Mouse (Mus musculus) MEL (cell line): ENCODE measurements at regions not wholly inside any gene's neighbourhood (a gene's known extent, or its start where the extent isn't known, plus 50 kb on each side); places are given as distances from the start of the nearest gene placed in this dataset.

Experiments
- CHD2 ChIP-seq: IDR thresholded peaks from 2 replicates; pipeline ENCODE4 v1.6.1; 2011; ENCODE audit warnings: low read length, improper control_type of control experiment
- EP300 ChIP-seq, 2 experiments: IDR thresholded peaks; 2 replicates each; pipeline ENCODE4 v1.6.1; 2011; ENCODE audit warnings: improper control_type of control experiment in 2 of 2, low read length in 2 of 2, low read depth in 1 of 2, mild to moderate bottlenecking in 1 of 2
- ETS1 ChIP-seq: IDR thresholded peaks from 2 replicates; pipeline ENCODE4 v1.6.1; 2012; ENCODE audit warnings: low read depth, mild to moderate bottlenecking, inconsistent platforms, low read length, improper control_type of control experiment, moderate library complexity
- MEF2A ChIP-seq: IDR thresholded peaks from 2 replicates; pipeline ENCODE4 v1.6.1; 2014; ENCODE audit warnings: low read depth, mild to moderate bottlenecking, inconsistent platforms, low read length, improper control_type of control experiment; ENCODE audit not compliant: poor library complexity, insufficient replicate concordance, severe bottlenecking; ENCODE audit errors: extremely low read depth
- MYC ChIP-seq: IDR thresholded peaks from 2 replicates; pipeline ENCODE4 v1.6.1; 2011; ENCODE audit warnings: low read depth, mild to moderate bottlenecking, low read length, improper control_type of control experiment, moderate library complexity
- POLR2A ChIP-seq, 2 experiments: IDR thresholded peaks; 2 replicates each; pipeline ENCODE4 v1.6.1; 2011 to 2012; ENCODE audit warnings: low read length in 2 of 2, mild to moderate bottlenecking in 2 of 2, control low read depth in 1 of 2, improper control_type of control experiment in 1 of 2, low read depth in 1 of 2, moderate library complexity in 1 of 2; ENCODE audit not compliant: control insufficient read depth in 1 of 2, insufficient read depth in 1 of 2, poor library complexity in 1 of 2
- RCOR1 ChIP-seq: IDR thresholded peaks from 2 replicates; pipeline ENCODE4 v1.6.1; 2012; ENCODE audit warnings: low read depth, mild to moderate bottlenecking, inconsistent platforms, low read length, improper control_type of control experiment

GRCm38 (mm10) chr12:25782972-25783717 is 631.9 kb downstream of the Rnf144a start:
- TF ChIP-seq EP300 (IDR thresholded peaks at IDR 0.05; ENCODE audit: low read depth in 1 of 2, low read length in 2 of 2) (no peak), MEF2A (no peak), RCOR1 (no peak), POLR2A (IDR thresholded peaks at IDR 0.05; ENCODE audit: control insufficient read depth in 1 of 2, insufficient read depth in 1 of 2, low read depth in 1 of 2, low read length in 2 of 2, poor library complexity in 1 of 2) (no peak), ETS1 (no peak), MYC (no peak), CHD2 (no peak)
